Mouse (Mus musculus): ENCODE measurements around the gene Pcnx3. TPM values are rescaled to one million over a fixed set of nuclear protein-coding genes. Genes with fewer than 3 reads are reported as not detected.

The Pcnx3 gene
- polyA plus RNA-seq, 1 experiment: 71.8 TPM

Other genes with a start within 250 kb of the Pcnx3 start
- gene Fosl1, start 241.4 kb downstream of the Pcnx3 start, polyA plus RNA-seq (2012; rRNA removed): 0.12 and 0.60 TPM in 2 replicates
- gene Ccdc85b, start 231.0 kb downstream of the Pcnx3 start, polyA plus RNA-seq (2012; rRNA removed): 2.1 and 2.4 TPM in 2 replicates
- gene Fibp, start 228.3 kb downstream of the Pcnx3 start, polyA plus RNA-seq (2012; rRNA removed): 140 and 162 TPM in 2 replicates
- gene Ctsw, start 220.4 kb downstream of the Pcnx3 start, polyA plus RNA-seq (2012; rRNA removed): 12.4 and 14.9 TPM in 2 replicates
- 30.2 and 37.5 TPM in 2 replicates for gene Efemp2, start 215.0 kb downstream of the Pcnx3 start, polyA plus RNA-seq (2012; rRNA removed)
- gene Mus81, start 200.5 kb downstream of the Pcnx3 start, polyA plus RNA-seq (2012; rRNA removed): 23.6 and 29.1 TPM in 2 replicates
- 697 and 725 TPM in 2 replicates for gene Cfl1, start 198.5 kb downstream of the Pcnx3 start, polyA plus RNA-seq (2012; rRNA removed)
- 0.14 and 0.15 TPM in 2 replicates for gene 1700020D05Rik, start 185.1 kb downstream of the Pcnx3 start, polyA plus RNA-seq (2012; rRNA removed)
- gene Snx32, start 178.4 kb downstream of the Pcnx3 start, polyA plus RNA-seq (2012; rRNA removed): 3.2 and 3.7 TPM in 2 replicates
- 26.6 and 45.5 TPM in 2 replicates for gene Ovol1, start 128.3 kb downstream of the Pcnx3 start, polyA plus RNA-seq (2012; rRNA removed)
- 11.9 and 19.5 TPM in 2 replicates for gene Ap5b1, start 120.9 kb downstream of the Pcnx3 start, polyA plus RNA-seq (2012; rRNA removed)
- gene Rnaseh2c, start 87.0 kb downstream of the Pcnx3 start, polyA plus RNA-seq (2012; rRNA removed): 45.1 and 47.1 TPM in 2 replicates
- gene Kat5, start 78.7 kb downstream of the Pcnx3 start, polyA plus RNA-seq (2012; rRNA removed): 43.6 and 54.2 TPM in 2 replicates
- gene Rela, start 51.4 kb downstream of the Pcnx3 start, polyA plus RNA-seq (2012; rRNA removed): 46.7 and 47.6 TPM in 2 replicates
- gene Sipa1, start 25.2 kb downstream of the Pcnx3 start, polyA plus RNA-seq (2012; rRNA removed): 34.3 and 39.7 TPM in 2 replicates
- 71.1 and 90.9 TPM in 2 replicates for gene Map3k11, start 166 bp downstream of the Pcnx3 start, polyA plus RNA-seq (2012; rRNA removed)
- 0.18 TPM in 1 of 2 replicates, not detected in the other for gene Kcnk7, start 15.5 kb upstream of the Pcnx3 start, polyA plus RNA-seq (2012; rRNA removed)
- 45.1 and 63.8 TPM in 2 replicates for gene Ehbp1l1, start 37.4 kb upstream of the Pcnx3 start, polyA plus RNA-seq (2012; rRNA removed)
- gene Fam89b, start 40.7 kb upstream of the Pcnx3 start, polyA plus RNA-seq (2012; rRNA removed): 65.4 and 79.8 TPM in 2 replicates
- 18.4 and 19.9 TPM in 2 replicates for gene Ltbp3, start 52.0 kb upstream of the Pcnx3 start, polyA plus RNA-seq (2012; rRNA removed)
- 53.6 and 70.8 TPM in 2 replicates for gene Scyl1, start 82.5 kb upstream of the Pcnx3 start, polyA plus RNA-seq (2012; rRNA removed)
- 24.6 and 48.3 TPM in 2 replicates for gene Frmd8, start 186.4 kb upstream of the Pcnx3 start, polyA plus RNA-seq (2012; rRNA removed)
- gene Slc25a45, start 188.9 kb upstream of the Pcnx3 start, polyA plus RNA-seq (2012; rRNA removed): 16.0 and 122 TPM in 2 replicates
- gene Tigd3, start 205.2 kb upstream of the Pcnx3 start, polyA plus RNA-seq (2012; rRNA removed): 1.1 and 2.1 TPM in 2 replicates
- gene Dpf2, start 224.1 kb upstream of the Pcnx3 start, polyA plus RNA-seq (2012; rRNA removed): 69.6 and 84.6 TPM in 2 replicates
- gene Cdc42ep2, start 235.9 kb upstream of the Pcnx3 start, polyA plus RNA-seq (2012; rRNA removed): 20.1 and 26.0 TPM in 2 replicates